Mouse (Mus musculus): Measurements from ENCODE around the gene Pde3a. TPM values are rescaled to one million over a fixed set of nuclear protein-coding genes. Genes with fewer than 3 reads are reported as not detected.
"Not testable (repeated sequence)": the region's sequence is repeated elsewhere in the genome, so short reads cannot be mapped to it uniquely, and the experiment has no call there.

Gene Pde3a
- polyA plus RNA-seq, 2 experiments = 0.45 to 0.86 TPM

DNA sequence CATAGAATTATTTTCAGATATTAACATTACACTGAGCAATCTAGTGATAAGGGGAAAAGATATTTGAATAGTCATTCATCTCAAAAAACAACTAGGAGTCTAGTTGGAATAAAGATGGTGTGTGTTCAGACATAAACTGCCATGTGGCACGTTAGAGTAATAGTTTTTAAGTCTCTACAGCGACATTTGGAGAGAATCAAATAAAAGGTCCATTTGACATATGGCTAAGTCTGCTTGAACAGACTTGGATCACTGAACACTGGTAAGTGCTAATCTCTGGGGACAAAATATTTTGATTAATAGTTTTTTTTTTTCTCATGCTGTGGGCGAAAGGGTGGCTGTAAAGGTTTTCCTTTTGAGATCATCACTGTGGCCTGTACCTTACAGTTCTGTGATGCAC lies 69.4 kb downstream of the Pde3a start:
- no peak for ATAC-seq (ENCODE audit: insufficient read depth)
- H3K9me3 ChIP-seq (ENCODE audit: control insufficient read depth, low read length) = no peaks in the 10 kb centered on the region
- no peaks in the 10 kb centered on the region for H3K4me1 ChIP-seq (replicated peaks; ENCODE audit: control insufficient read depth in 2 of 2, insufficient read depth in 2 of 2, low read length in 1 of 2)
- no peak overlapping the region for H3K27ac ChIP-seq
- TF ChIP-seq CTCF (IDR thresholded peaks at IDR 0.05; ENCODE audit: low read depth) (no peak), EP300 (IDR thresholded peaks at IDR 0.05; ENCODE audit: low read depth) (no peak)
- H3K27me3 ChIP-seq (ENCODE audit: control insufficient read depth, insufficient read depth, low read length) = no peaks in the 10 kb centered on the region
- 71% methylated on average over 3 of the region's 3 CpGs for WGBS (ENCODE audit: insufficient replicate concordance)
- H3K9ac ChIP-seq (replicated peaks) = no peak overlapping the region
- no peak overlapping the region for H3K4me3 ChIP-seq (ENCODE audit: insufficient read depth in 1 of 2, low read depth in 2 of 2, low read length in 2 of 2)
- DNase-seq (ENCODE audit: low read depth in 3 of 3, low spot score in 3 of 3) = no peak
- H3K36me3 ChIP-seq (replicated peaks; ENCODE audit: control insufficient read depth, insufficient read depth, low read depth) = no peaks in the 10 kb centered on the region
- no peak overlapping the region for H3K4me2 ChIP-seq (ENCODE audit: low read depth)

- 62% methylated on average over 3 of the region's 3 CpGs for WGBS (ENCODE audit: insufficient replicate concordance)
- DNase-seq (ENCODE audit: low read depth in 3 of 3, low spot score in 3 of 3) (no peak), ATAC-seq (ENCODE audit: insufficient read depth) (no peak)
- Histone ChIP-seq H3K27me3 (ENCODE audit: control insufficient read depth, insufficient read depth, low read length) (no peaks in the 10 kb centered on the region), H3K36me3 (replicated peaks; ENCODE audit: control insufficient read depth, insufficient read depth, low read depth) (no peaks in the 10 kb centered on the region), H3K9ac (replicated peaks) (no peak overlapping the region), H3K4me2 (ENCODE audit: low read depth) (no peak overlapping the region), H3K27ac (no peak overlapping the region), H3K9me3 (ENCODE audit: control insufficient read depth, low read length) (no peaks in the 10 kb centered on the region), H3K4me3 (ENCODE audit: insufficient read depth in 1 of 2, low read depth in 2 of 2, low read length in 2 of 2) (no peak overlapping the region), H3K4me1 (replicated peaks; ENCODE audit: control insufficient read depth in 2 of 2, insufficient read depth in 2 of 2, low read length in 1 of 2) (no peaks in the 10 kb centered on the region)
- no peak for TF ChIP-seq CTCF (IDR thresholded peaks at IDR 0.05; ENCODE audit: low read depth)
- TF ChIP-seq EP300 (IDR thresholded peaks at IDR 0.05; ENCODE audit: low read depth) = no peak
Observed at GRCm38 (mm10) chr6:141321253-141321652, 72.2 kb downstream of the Pde3a start.

GRCm38 (mm10) chr6:141322961-141323360 lies 73.9 kb downstream of the Pde3a start:
- H3K4me2 ChIP-seq (ENCODE audit: low read depth) = no peak overlapping the region
- no peaks in the 10 kb centered on the region for H3K36me3 ChIP-seq (replicated peaks; ENCODE audit: control insufficient read depth, insufficient read depth, low read depth)
- no peak for DNase-seq (ENCODE audit: low read depth in 3 of 3, low spot score in 3 of 3)
- TF ChIP-seq CTCF (IDR thresholded peaks at IDR 0.05; ENCODE audit: low read depth) = no peak
- TF ChIP-seq EP300 (IDR thresholded peaks at IDR 0.05; ENCODE audit: low read depth) = no peak
- no peaks in the 10 kb centered on the region for H3K27me3 ChIP-seq (ENCODE audit: control insufficient read depth, insufficient read depth, low read length)
- H3K9me3 ChIP-seq (ENCODE audit: control insufficient read depth, low read length) = no peaks in the 10 kb centered on the region
- H3K9ac ChIP-seq (replicated peaks) = no peak overlapping the region
- H3K27ac ChIP-seq = no peak overlapping the region
- ATAC-seq (ENCODE audit: insufficient read depth) = no peak
- 40% methylated on average over 4 of the region's 4 CpGs for WGBS (ENCODE audit: insufficient replicate concordance)
- H3K4me1 ChIP-seq (replicated peaks; ENCODE audit: control insufficient read depth in 2 of 2, insufficient read depth in 2 of 2, low read length in 1 of 2) = no peaks in the 10 kb centered on the region
- H3K4me3 ChIP-seq (ENCODE audit: insufficient read depth in 1 of 2, low read depth in 2 of 2, low read length in 2 of 2) = no peak overlapping the region

GRCm38 (mm10) chr6:141327134-141327533 lies 78.1 kb downstream of the Pde3a start:
- H3K36me3 ChIP-seq (replicated peaks; ENCODE audit: control insufficient read depth, insufficient read depth, low read depth); H3K27ac ChIP-seq; H3K4me3 ChIP-seq (ENCODE audit: insufficient read depth in 1 of 2, low read depth in 2 of 2, low read length in 2 of 2); ATAC-seq (ENCODE audit: insufficient read depth); H3K27me3 ChIP-seq (ENCODE audit: control insufficient read depth, insufficient read depth, low read length); H3K9ac ChIP-seq (replicated peaks); H3K9me3 ChIP-seq (ENCODE audit: control insufficient read depth, low read length); H3K4me1 ChIP-seq (replicated peaks; ENCODE audit: control insufficient read depth in 2 of 2, insufficient read depth in 2 of 2, low read length in 1 of 2); H3K4me2 ChIP-seq (ENCODE audit: low read depth); DNase-seq (ENCODE audit: low read depth in 3 of 3, low spot score in 3 of 3): not testable (repeated sequence)
- WGBS (ENCODE audit: insufficient replicate concordance) = 57% methylated on average over 2 of the region's 2 CpGs

DNA sequence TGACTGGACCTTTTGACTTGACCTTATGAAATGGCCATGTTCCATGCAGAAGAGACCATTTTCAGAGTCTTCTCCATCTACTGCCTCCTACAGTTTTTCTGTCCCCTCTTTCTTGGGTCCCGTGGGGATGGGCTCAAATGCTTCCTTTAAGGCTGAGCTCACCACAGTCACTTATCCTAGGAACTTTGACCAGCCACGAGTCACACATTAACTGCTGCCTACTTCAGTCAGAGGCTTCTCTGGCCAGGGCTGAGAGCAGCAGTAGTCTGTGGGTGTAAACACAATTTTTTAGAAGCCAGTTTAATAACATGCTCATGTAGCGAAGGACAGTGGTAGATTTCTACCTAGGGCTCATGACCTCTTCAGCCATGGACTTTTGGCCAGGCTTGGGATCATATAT lies 79.0 kb downstream of the Pde3a start:
- no peak overlapping the region for H3K27ac ChIP-seq

More for the DNA sequence above, 79.0 kb downstream of the Pde3a start:
- Histone ChIP-seq H3K4me1 (replicated peaks; ENCODE audit: control insufficient read depth in 2 of 2, insufficient read depth in 2 of 2, low read length in 1 of 2) (peaks cover 0 to 7% of the 10 kb centered on the region in 2 experiments; a peak in 1 of 4 replicates), H3K4me3 (ENCODE audit: insufficient read depth in 1 of 2, low read depth in 2 of 2, low read length in 2 of 2) (no peak overlapping the region), H3K4me2 (ENCODE audit: low read depth) (no peak overlapping the region), H3K9me3 (ENCODE audit: control insufficient read depth, low read length) (no peaks in the 10 kb centered on the region), H3K27me3 (ENCODE audit: control insufficient read depth, insufficient read depth, low read length) (no peaks in the 10 kb centered on the region), H3K9ac (replicated peaks) (no peak overlapping the region), H3K36me3 (replicated peaks; ENCODE audit: control insufficient read depth, insufficient read depth, low read depth) (no peaks in the 10 kb centered on the region)
- ATAC-seq (ENCODE audit: insufficient read depth) (no peak), DNase-seq (ENCODE audit: low read depth in 3 of 3, low spot score in 3 of 3) (peak in 1 of 3 experiments; percentile 5)
- no peak for TF ChIP-seq CTCF (IDR thresholded peaks at IDR 0.05; ENCODE audit: low read depth)
- TF ChIP-seq EP300 (IDR thresholded peaks at IDR 0.05; ENCODE audit: low read depth) = no peak
- 46% methylated on average over 3 of the region's 3 CpGs for WGBS (ENCODE audit: insufficient replicate concordance)

All from liver, embryonic 14.5 days (tissue).